Mouse (Mus musculus) erythroblast, embryonic 14.5 days (primary cell): ENCODE results near the gene Adamts7. TPM values are rescaled to one million over a fixed set of nuclear protein-coding genes. Genes with fewer than 3 reads are reported as not detected.

ENCODE experiments used
- H3K27me3 ChIP-seq: 2 replicates; pipeline ENCODE4 v1.6.1; 2012; ENCODE audit warnings: inconsistent platforms; ENCODE audit not compliant: control insufficient read depth
- H3K36me3 ChIP-seq: 2 replicates; pipeline ENCODE4 v1.6.1; 2012; ENCODE audit warnings: mild to moderate bottlenecking, inconsistent platforms; ENCODE audit not compliant: control insufficient read depth
- H3K4me1 ChIP-seq: 2 replicates; pipeline ENCODE4 v1.6.1; 2012; ENCODE audit warnings: inconsistent platforms; ENCODE audit not compliant: control insufficient read depth
- H3K4me3 ChIP-seq: replicated peaks from 2 replicates; pipeline ENCODE3; 2012; ENCODE audit warnings: moderate library complexity, mild to moderate bottlenecking, inconsistent platforms
- H3K9me3 ChIP-seq: 2 replicates; pipeline ENCODE4 v1.6.1; 2012; ENCODE audit warnings: low read length, inconsistent platforms, mixed read lengths; ENCODE audit not compliant: control insufficient read depth
- GATA1 ChIP-seq: IDR thresholded peaks from 2 replicates; pipeline ENCODE4 v1.6.1; 2012; ENCODE audit warnings: low read length, inconsistent platforms, mixed read lengths
- TAL1 ChIP-seq: IDR thresholded peaks from 3 replicates; pipeline ENCODE4 v1.6.1; 2012; ENCODE audit warnings: low read length, inconsistent platforms, mixed read lengths
- polyA plus RNA-seq: library from polyadenylated mRNA; stranded (reverse); fragments of >175 nt; gene quantifications from 2 replicates; pipeline ENCODE4 v1.2.3, GENCODE M21; 2012

Gene Adamts7
- polyA plus RNA-seq, 1 experiment = 0.01 TPM

GRCm38 (mm10) chr9:90124873-90125245, 38.0 kb upstream of the Adamts7 start:
- H3K4me3 ChIP-seq = no peak overlapping the region
- no peaks in the 10 kb centered on the region for H3K36me3 ChIP-seq
- no peaks in the 10 kb centered on the region for H3K27me3 ChIP-seq
- peaks cover 20% of the 10 kb centered on the region for H3K4me1 ChIP-seq
- H3K9me3 ChIP-seq = no peaks in the 10 kb centered on the region
- TF ChIP-seq GATA1 = no peak
- TF ChIP-seq TAL1 = no peak

GRCm38 (mm10) chr9:90125416-90126099, 37.3 kb upstream of the Adamts7 start:
- Histone ChIP-seq H3K36me3 (no peaks in the 10 kb centered on the region), H3K4me1 (peaks cover 20% of the 10 kb centered on the region), H3K9me3 (no peaks in the 10 kb centered on the region), H3K27me3 (no peaks in the 10 kb centered on the region), H3K4me3 (peak overlapping the region; percentile 68)
- TF ChIP-seq GATA1 (no peak), TAL1 (no peak)

- Histone ChIP-seq H3K4me3 (peak overlapping the region; percentile 68), H3K27me3 (no peaks in the 10 kb centered on the region), H3K9me3 (no peaks in the 10 kb centered on the region), H3K36me3 (no peaks in the 10 kb centered on the region), H3K4me1 (peaks cover 20% of the 10 kb centered on the region)
- TF ChIP-seq TAL1 (no peak), GATA1 (no peak)
Observed at GRCm38 (mm10) chr9:90126260-90127010, 36.4 kb upstream of the Adamts7 start.

- peak overlapping the region; percentile 68 for H3K4me3 ChIP-seq
Observed at GRCm38 (mm10) chr9:90127146-90127545, 35.7 kb upstream of the Adamts7 start.

GRCm38 (mm10) chr9:90128636-90129201, 34.1 kb upstream of the Adamts7 start:
- TF ChIP-seq GATA1 (no peak), TAL1 (no peak)
- Histone ChIP-seq H3K9me3 (no peaks in the 10 kb centered on the region), H3K27me3 (no peaks in the 10 kb centered on the region), H3K4me1 (peaks cover 20% of the 10 kb centered on the region), H3K36me3 (no peaks in the 10 kb centered on the region), H3K4me3 (no peak overlapping the region)

More at GRCm38 (mm10) chr9:90127146-90127545, 35.7 kb upstream of the Adamts7 start:
- Histone ChIP-seq H3K36me3 (no peaks in the 10 kb centered on the region), H3K27me3 (no peaks in the 10 kb centered on the region), H3K4me1 (peaks cover 20% of the 10 kb centered on the region), H3K9me3 (no peaks in the 10 kb centered on the region)
- TF ChIP-seq TAL1 (no peak), GATA1 (no peak)

- Histone ChIP-seq H3K4me1 (no peaks in the 10 kb centered on the region), H3K9me3 (no peaks in the 10 kb centered on the region), H3K27me3 (no peaks in the 10 kb centered on the region), H3K36me3 (no peaks in the 10 kb centered on the region), H3K4me3 (no peak overlapping the region)
- no peak for TF ChIP-seq TAL1
- TF ChIP-seq GATA1 = no peak
Observed at GRCm38 (mm10) chr9:90133562-90134355, 29.1 kb upstream of the Adamts7 start.

GRCm38 (mm10) chr9:90135466-90135865, 27.4 kb upstream of the Adamts7 start:
- Histone ChIP-seq H3K36me3 (no peaks in the 10 kb centered on the region), H3K4me1 (no peaks in the 10 kb centered on the region), H3K4me3 (no peak overlapping the region), H3K9me3 (no peaks in the 10 kb centered on the region), H3K27me3 (no peaks in the 10 kb centered on the region)
- TF ChIP-seq TAL1 (no peak), GATA1 (no peak)

GRCm38 (mm10) chr9:90135963-90136677, 26.7 kb upstream of the Adamts7 start:
- TF ChIP-seq GATA1 (no peak), TAL1 (no peak)

GRCm38 (mm10) chr9:90136678-90136965, 26.2 kb upstream of the Adamts7 start:
- TF ChIP-seq TAL1 (no peak), GATA1 (no peak)
- no peaks in the 10 kb centered on the region for H3K9me3 ChIP-seq
- no peak overlapping the region for H3K4me3 ChIP-seq
- H3K36me3 ChIP-seq = no peaks in the 10 kb centered on the region
- no peaks in the 10 kb centered on the region for H3K27me3 ChIP-seq
- H3K4me1 ChIP-seq = no peaks in the 10 kb centered on the region

More at GRCm38 (mm10) chr9:90135963-90136677, 26.7 kb upstream of the Adamts7 start:
- no peaks in the 10 kb centered on the region for H3K9me3 ChIP-seq
- H3K4me1 ChIP-seq = no peaks in the 10 kb centered on the region
- H3K27me3 ChIP-seq = no peaks in the 10 kb centered on the region
- H3K4me3 ChIP-seq = no peak overlapping the region
- H3K36me3 ChIP-seq = no peaks in the 10 kb centered on the region
